Mouse (Mus musculus): ENCODE data around the gene Gm20820. TPM values are rescaled to one million over a fixed set of nuclear protein-coding genes. Genes with fewer than 3 reads are reported as not detected.
"Not testable (repeated sequence)": the region's sequence is repeated elsewhere in the genome, so short reads cannot be mapped to it uniquely, and the experiment has no call there.

Gm20820 gene
- not detected in 2 replicates for polyA plus RNA-seq (2016; fragmentation: Nextera tagmentation; extraction: Ambion mirVana)

GRCm38 (mm10) chrY:86061472-86061871 lies at the start of gene Gm20820:
Gm20820 (plus strand) TSS chrY:86061772.
- not testable (repeated sequence) for H3K4me2 ChIP-seq; H3K27me3 ChIP-seq (replicated peaks); H3K36me3 ChIP-seq; H3K9ac ChIP-seq; H3K27ac ChIP-seq (ENCODE audit: poor library complexity, severe bottlenecking); H3K9me3 ChIP-seq (replicated peaks); ATAC-seq (ENCODE audit: insufficient number of reproducible peaks, low FRiP score); H3K4me1 ChIP-seq (replicated peaks); H3K4me3 ChIP-seq
- no CpG with 5 or more reads among the region's 6 CpGs for WGBS

All from heart, embryonic 12.5 days (tissue).